Mouse (Mus musculus): ENCODE results near the gene Acot6. TPM values are rescaled to one million over a fixed set of nuclear protein-coding genes. Genes with fewer than 3 reads are reported as not detected.
A peak's percentile ranks its signal among the peaks of the same experiment; 100 is the strongest.

Acot6 gene
- polyA plus RNA-seq, 1 experiment from 2014 or later = 1.0 TPM

DNA sequence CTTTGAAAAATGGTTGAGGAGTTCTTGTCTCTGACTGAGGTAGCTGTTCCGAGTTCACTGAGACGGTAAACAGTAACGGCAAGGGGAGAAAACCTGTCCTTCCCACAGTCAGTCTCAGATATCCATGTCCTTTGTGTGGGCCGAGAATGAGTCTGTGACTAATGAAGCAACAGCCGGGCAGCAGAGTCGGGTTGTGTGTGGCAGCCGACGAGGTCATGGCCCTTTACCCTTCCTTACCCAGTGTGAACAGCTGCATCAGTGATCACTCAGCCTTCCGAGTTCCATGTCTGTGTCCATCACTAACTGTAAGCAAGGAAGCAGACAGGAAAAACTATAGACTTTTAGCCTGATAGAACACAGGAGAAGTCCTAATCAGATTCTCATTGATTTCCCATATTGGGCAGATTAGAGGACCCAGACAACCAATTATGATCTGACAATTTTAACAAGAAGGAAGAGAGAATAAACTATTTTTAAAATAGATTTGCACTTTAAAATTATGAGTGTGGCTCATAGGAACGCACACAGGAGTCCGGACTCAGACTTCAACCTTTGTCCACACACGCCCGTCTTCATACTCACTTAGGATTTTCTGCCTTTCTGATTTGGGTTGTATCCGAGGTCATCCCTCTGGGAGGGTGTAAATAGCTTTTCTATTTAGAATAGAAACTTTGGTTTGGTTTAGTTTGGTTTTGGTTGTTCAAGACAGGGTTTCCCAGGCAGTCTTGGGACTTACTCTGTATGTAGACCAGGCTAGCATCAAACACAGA, 42.0 kb downstream of the Acot6 start:
- no peak overlapping the region for H3K27ac ChIP-seq
- no peak overlapping the region for H3K9ac ChIP-seq
- ATAC-seq (ENCODE audit: low FRiP score) = no peak
- no peak overlapping the region for H3K4me2 ChIP-seq
- no peak overlapping the region for H3K4me3 ChIP-seq (replicated peaks)
- H3K9me3 ChIP-seq = no peaks in the 10 kb centered on the region
- peaks cover 14% of the 10 kb centered on the region for H3K4me1 ChIP-seq
- WGBS = 64% methylated on average over 14 of the region's 14 CpGs
- H3K36me3 ChIP-seq (replicated peaks) = peaks cover 4% of the 10 kb centered on the region
- no peaks in the 10 kb centered on the region for H3K27me3 ChIP-seq

DNA sequence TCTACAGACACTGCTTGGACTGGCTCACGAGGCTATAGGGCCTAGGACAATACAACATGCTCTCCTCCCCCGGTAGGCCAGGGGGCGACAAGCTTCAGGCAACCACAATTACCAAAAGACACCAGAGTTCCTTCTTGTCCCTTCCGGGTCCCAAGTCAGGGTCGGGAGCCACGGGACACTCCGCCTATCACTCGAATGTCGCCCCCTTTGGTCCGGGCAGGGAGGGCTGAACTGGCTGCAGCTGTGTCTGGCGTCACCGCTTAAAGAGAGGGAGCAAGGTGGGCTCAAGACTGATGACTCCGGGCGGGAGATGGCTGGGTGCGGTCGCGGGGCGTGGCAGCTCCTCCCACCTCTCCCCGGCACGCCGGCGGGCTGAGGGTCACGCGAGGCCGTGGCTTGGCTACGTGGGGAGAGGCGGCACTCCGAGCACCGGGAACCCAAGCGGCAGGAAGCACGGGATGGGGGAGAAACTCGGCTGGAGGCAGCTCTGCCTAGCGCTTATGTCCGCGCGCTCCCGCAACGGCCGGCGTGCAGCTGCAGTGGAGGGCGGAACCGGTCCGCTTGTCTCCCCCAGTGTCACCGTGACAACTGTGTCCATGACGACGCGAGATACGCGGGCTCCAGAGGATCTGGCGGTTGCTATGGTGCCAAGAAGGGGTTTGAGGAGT, 47.6 kb downstream of the Acot6 start, which contains the start of gene Pnma1:
Gene Pnma1, minus strand, starts transcription at position 536 of the 668 bp plus-strand sequence.
- peaks cover 19% of the 10 kb centered on the region for H3K36me3 ChIP-seq (replicated peaks)
- ATAC-seq (ENCODE audit: low FRiP score) = peak; percentile 96
- peaks cover 38% of the 10 kb centered on the region for H3K4me1 ChIP-seq
- 1% methylated on average over 50 of the region's 50 CpGs for WGBS
- peak within 1 kb of the TSS; percentile 59 for H3K4me3 ChIP-seq (replicated peaks)
- no peaks in the 10 kb centered on the region for H3K27me3 ChIP-seq
- H3K4me2 ChIP-seq = peak within 1 kb of the TSS; percentile 86
- H3K9me3 ChIP-seq = no peaks in the 10 kb centered on the region
- peak within 1 kb of the TSS; percentile 81 for H3K27ac ChIP-seq
- peak within 1 kb of the TSS; percentile 63 for H3K9ac ChIP-seq

DNA sequence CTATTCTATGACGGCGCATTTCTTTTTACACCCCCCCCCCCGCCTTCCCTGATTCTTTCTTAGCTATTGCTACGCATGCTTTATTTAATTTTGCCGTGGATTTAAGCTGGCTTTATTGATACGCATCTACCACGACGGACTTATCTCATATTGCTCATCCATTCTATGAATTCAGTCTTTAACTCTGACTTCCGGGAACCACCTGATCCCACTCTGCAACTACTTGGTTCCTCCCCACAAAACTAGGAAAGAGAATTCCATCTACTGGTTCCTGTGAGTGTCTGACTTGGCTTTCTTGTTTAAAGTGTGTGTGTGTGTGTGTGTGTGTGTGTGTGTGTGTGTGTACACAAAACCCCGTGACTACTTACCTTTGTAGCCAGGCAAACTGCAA, 48.2 kb downstream of the Acot6 start:
- H3K9me3 ChIP-seq = no peaks in the 10 kb centered on the region
- H3K27ac ChIP-seq = no peak overlapping the region
- H3K9ac ChIP-seq = peak overlapping the region; percentile 63
- H3K4me3 ChIP-seq (replicated peaks) = peak overlapping the region; percentile 59
- H3K27me3 ChIP-seq = no peaks in the 10 kb centered on the region
- peaks cover 24% of the 10 kb centered on the region for H3K36me3 ChIP-seq (replicated peaks)
- H3K4me2 ChIP-seq = peak overlapping the region; percentile 86
- no peak for ATAC-seq (ENCODE audit: low FRiP score)
- 8% methylated on average over 10 of the region's 10 CpGs for WGBS
- peaks cover 38% of the 10 kb centered on the region for H3K4me1 ChIP-seq

DNA sequence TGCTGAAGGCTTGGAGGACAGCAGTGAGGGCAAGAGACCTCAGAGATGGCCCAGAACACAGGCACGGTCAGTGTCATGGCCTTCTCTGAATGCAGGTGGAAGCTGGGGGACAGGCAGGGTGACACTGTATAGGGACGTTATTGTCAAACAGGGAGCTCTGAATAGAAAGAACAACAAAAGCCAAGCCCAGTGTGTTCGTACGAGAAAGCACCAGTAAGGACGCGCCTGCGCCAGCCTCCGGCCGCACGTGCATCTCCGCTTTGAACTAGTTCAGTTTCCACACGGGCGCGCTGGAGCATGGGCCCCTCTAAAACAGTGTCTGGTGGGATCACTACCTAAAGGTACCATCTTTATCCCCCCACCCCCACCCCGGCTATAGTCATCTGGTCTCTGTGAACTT, 49.5 kb downstream of the Acot6 start:
- H3K4me2 ChIP-seq = no peak overlapping the region
- WGBS = 55% methylated on average over 15 of the region's 15 CpGs
- no peaks in the 10 kb centered on the region for H3K27me3 ChIP-seq
- H3K9me3 ChIP-seq = no peaks in the 10 kb centered on the region
- H3K4me1 ChIP-seq = peaks cover 38% of the 10 kb centered on the region
- H3K9ac ChIP-seq = no peak overlapping the region
- ATAC-seq (ENCODE audit: low FRiP score) = no peak
- H3K4me3 ChIP-seq (replicated peaks) = no peak overlapping the region
- H3K36me3 ChIP-seq (replicated peaks) = peaks cover 33% of the 10 kb centered on the region
- peak overlapping the region; percentile 3; the same call in 1 of the 2 replicates for H3K27ac ChIP-seq

DNA sequence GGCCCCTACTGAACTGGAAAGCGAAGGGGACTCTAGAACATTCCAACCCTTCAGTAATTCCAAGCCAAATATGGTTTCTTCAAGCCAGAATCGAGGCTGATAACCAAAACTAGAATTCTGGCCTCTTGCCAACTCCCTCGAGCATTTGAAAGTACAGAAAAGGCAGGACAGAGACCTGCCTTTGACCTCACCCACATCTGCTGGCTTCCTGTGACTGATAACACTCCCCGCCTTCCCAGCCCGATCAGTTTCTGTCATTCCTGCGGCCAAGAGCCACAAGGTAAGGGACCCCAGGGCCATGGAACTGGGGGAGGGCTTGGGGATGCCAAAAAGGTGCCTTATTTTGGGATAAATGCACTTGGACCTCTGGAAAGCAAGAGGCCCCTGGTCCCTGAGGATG, 50.5 kb downstream of the Acot6 start:
- H3K36me3 ChIP-seq (replicated peaks) = peaks cover 41% of the 10 kb centered on the region

DNA sequence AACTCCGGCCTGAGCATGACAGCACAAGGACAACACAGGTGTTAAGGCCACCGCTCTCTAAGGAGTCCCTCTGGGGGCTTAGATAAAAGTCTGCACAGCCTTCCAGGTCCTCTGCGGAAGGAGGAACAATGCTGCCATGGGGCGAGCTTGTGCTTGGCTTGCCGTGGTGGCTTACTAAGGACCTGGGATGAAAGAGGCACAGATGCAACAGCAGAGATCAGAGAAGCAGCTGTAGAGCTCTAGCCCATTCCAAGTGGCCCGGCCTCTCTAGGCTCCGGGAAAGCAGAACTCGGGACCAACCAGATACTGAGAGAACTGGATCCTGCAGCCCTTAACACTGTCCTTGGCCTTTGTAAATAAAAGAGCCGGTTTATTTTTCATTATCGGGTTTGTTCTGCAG, 51.5 kb downstream of the Acot6 start:
- Histone ChIP-seq H3K27ac (0 out of 2 replicates have a peak overlapping the region, but pooled peaks have one; percentile 2), H3K36me3 (replicated peaks) (peaks cover 51% of the 10 kb centered on the region)
- 91% methylated on average over 10 of the region's 10 CpGs for WGBS

More for the DNA sequence above, 50.5 kb downstream of the Acot6 start:
- 85% methylated on average over 6 of the region's 6 CpGs for WGBS
- Histone ChIP-seq H3K27ac (no peak overlapping the region), H3K4me3 (replicated peaks) (no peak overlapping the region), H3K4me1 (peaks cover 38% of the 10 kb centered on the region), H3K4me2 (no peak overlapping the region), H3K27me3 (no peaks in the 10 kb centered on the region), H3K9ac (no peak overlapping the region), H3K9me3 (no peaks in the 10 kb centered on the region)
- no peak for ATAC-seq (ENCODE audit: low FRiP score)

DNA sequence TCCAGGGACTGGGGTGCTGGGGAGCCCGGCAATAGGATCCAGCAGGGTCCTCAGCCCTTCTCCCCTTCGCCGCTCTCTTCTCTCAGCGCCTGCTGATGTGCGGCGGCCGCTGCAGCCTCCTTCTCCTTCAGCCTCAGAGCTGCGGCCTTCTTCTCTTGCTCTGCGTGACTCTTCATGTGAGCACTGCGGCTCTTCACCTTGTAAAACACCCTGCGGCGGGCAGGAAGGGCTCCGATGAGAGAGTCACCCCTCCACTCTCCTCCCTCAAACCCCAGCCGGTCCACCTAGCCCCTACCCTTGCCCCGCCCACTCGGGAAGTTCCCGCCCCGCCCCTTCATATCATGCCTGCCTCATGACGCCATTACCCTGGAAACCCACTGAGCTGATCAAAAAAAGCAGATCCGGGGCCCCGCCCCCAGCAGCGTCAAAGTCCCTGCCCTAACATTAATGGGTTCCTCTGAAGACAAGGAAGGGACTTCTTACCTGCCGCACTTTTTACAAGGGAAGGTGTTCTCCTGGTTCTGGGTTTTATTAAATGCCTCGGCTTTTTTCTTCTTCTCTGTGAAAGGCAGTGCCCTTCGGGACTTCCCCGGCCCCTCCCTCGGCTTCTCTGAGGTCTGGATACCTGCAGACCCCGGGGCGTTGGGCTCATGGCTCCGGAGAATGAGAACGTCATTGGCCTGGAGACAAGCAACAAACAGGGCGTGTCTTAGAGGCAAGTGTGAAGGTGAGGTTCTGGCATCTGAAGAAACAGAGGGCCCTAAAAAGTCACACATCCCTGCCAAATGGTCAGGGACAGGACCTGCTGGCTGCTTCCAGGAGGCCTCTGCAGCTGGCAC, 52.1 kb downstream of the Acot6 start:
- no peak overlapping the region for H3K4me3 ChIP-seq (replicated peaks)
- H3K4me1 ChIP-seq = peaks cover 27% of the 10 kb centered on the region
- WGBS = 73% methylated on average over 32 of the region's 32 CpGs
- no peaks in the 10 kb centered on the region for H3K27me3 ChIP-seq
- H3K9ac ChIP-seq = no peak overlapping the region
- no peak overlapping the region for H3K27ac ChIP-seq
- H3K9me3 ChIP-seq = no peaks in the 10 kb centered on the region
- H3K36me3 ChIP-seq (replicated peaks) = peaks cover 57% of the 10 kb centered on the region
- no peak overlapping the region for H3K4me2 ChIP-seq
- no peak for ATAC-seq (ENCODE audit: low FRiP score)

More for the DNA sequence above, 51.5 kb downstream of the Acot6 start:
- Histone ChIP-seq H3K4me2 (no peak overlapping the region), H3K9ac (no peak overlapping the region), H3K27me3 (no peaks in the 10 kb centered on the region), H3K9me3 (no peaks in the 10 kb centered on the region), H3K4me1 (peaks cover 33% of the 10 kb centered on the region), H3K4me3 (replicated peaks) (no peak overlapping the region)
- no peak for ATAC-seq (ENCODE audit: low FRiP score)

DNA sequence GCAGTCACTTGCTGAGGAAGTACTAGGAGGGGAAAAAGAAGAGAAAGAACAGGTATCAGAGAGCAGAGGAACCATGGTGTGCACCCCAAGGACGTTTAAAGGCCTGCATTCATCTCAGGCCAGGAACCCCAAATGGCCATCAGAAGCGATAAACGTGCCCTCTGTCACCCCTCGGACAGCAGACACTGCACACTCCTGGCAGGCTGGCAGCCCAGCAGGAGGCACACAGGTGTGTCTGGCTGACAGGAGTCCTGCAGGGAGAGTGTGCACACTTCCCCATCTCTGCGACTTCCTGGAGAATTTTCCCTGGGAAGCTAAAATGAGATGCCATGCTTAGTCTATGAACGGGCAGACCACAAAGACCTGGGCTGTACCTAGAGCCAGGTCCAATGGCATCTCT, 53.0 kb downstream of the Acot6 start:
- Histone ChIP-seq H3K4me3 (replicated peaks) (no peak overlapping the region), H3K27me3 (no peaks in the 10 kb centered on the region), H3K4me1 (peaks cover 20% of the 10 kb centered on the region), H3K9me3 (no peaks in the 10 kb centered on the region), H3K9ac (no peak overlapping the region), H3K4me2 (no peak overlapping the region), H3K36me3 (replicated peaks) (peaks cover 66% of the 10 kb centered on the region), H3K27ac (no peak overlapping the region)
- no peak for ATAC-seq (ENCODE audit: low FRiP score)
- 83% methylated on average over 6 of the region's 6 CpGs for WGBS

DNA sequence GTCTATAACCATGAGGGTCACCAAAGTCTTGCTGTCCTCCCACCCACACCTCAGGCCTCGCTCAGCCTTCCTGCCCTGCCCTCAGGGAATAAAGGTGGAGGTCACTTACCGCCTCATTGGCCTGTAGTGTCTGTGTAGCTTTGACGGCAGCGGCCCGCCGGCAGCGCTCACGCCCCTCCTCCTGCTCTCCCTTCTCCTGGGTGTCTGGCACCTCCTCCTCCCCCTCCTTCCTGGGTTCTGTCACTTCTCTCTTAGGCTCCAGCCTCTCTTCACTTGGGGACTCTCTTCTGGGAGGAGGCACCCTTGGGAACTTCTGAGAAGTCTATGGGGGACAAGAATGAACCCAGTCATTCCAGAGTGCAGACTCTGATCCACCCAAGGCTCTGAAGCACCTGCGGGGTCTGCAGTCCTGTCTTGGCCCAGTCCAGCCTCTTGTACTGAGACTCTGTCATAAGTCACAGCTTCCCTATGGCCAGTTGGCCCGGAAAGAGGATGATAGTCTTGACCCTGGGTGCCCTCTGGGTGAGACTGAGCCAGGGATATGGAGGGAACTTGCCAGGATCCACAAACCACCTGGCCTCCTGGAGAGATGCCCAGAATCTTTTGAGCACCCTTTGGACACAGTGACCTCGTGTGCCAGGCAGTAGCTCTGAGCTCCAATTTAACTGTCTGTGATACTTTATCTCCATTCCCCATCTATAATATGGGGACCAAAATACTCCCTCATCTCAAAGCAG, 54.5 kb downstream of the Acot6 start:
- no peak overlapping the region for H3K4me2 ChIP-seq
- 83% methylated on average over 11 of the region's 11 CpGs for WGBS
- H3K27ac ChIP-seq = no peak overlapping the region
- H3K27me3 ChIP-seq = no peaks in the 10 kb centered on the region
- H3K9ac ChIP-seq = no peak overlapping the region
- no peak overlapping the region for H3K4me3 ChIP-seq (replicated peaks)
- ATAC-seq (ENCODE audit: low FRiP score) = no peak
- H3K4me1 ChIP-seq = peaks cover 8% of the 10 kb centered on the region
- no peaks in the 10 kb centered on the region for H3K9me3 ChIP-seq
- H3K36me3 ChIP-seq (replicated peaks) = peaks cover 81% of the 10 kb centered on the region

DNA sequence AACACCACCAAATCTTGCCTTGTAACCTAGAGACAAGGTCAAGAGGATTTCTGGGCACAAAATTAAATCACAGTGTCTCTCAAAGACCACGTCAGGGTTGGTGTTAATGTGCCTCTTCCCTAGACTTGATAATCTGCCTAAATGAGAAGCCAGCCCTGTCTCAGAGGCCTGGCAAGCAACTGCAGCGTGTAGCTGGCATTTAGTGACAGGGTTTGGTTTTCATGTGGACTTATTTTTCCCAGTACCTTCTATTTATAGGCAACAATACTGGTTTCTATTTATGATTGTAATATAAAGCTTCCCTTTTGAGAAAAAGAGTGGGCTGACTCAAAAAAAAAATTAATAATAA, 55.0 kb downstream of the Acot6 start:
- Histone ChIP-seq H3K4me3 (replicated peaks) (no peak overlapping the region), H3K9ac (no peak overlapping the region), H3K27ac (no peak overlapping the region), H3K4me1 (0 out of 2 replicates have a peak, but pooled peaks cover 4% of the 10 kb centered on the region), H3K27me3 (no peaks in the 10 kb centered on the region), H3K36me3 (replicated peaks) (peaks cover 87% of the 10 kb centered on the region), H3K4me2 (no peak overlapping the region), H3K9me3 (no peaks in the 10 kb centered on the region)
- no peak for ATAC-seq (ENCODE audit: low FRiP score)
- 83% methylated on average over 2 of the region's 2 CpGs for WGBS

DNA sequence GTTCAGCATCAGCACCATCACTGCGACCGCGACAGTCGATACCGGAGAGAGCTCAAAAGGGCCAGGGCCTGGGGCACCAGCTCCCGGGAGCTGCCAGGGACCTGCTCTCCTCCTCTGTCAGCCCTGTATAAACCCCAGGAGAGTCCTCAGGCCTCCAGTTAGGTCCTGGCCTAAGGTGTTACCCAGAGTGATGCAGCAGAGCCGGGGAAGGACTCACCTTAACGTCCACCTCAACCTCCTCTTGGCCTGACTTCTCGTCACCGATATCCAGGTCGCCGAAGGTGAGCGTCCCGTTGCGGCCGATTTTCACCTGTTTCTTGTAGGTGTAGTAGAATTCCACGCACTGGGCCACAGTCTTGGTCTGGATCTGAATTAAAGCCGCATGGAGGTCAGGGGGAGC, 55.8 kb downstream of the Acot6 start:
- H3K9ac ChIP-seq = no peak overlapping the region
- H3K4me1 ChIP-seq = 0 out of 2 replicates have a peak, but pooled peaks cover 4% of the 10 kb centered on the region
- no peaks in the 10 kb centered on the region for H3K27me3 ChIP-seq
- WGBS = 94% methylated on average over 18 of the region's 18 CpGs
- H3K4me2 ChIP-seq = no peak overlapping the region
- H3K36me3 ChIP-seq (replicated peaks) = peaks cover 89% of the 10 kb centered on the region
- H3K27ac ChIP-seq = no peak overlapping the region
- H3K9me3 ChIP-seq = no peaks in the 10 kb centered on the region
- no peak for ATAC-seq (ENCODE audit: low FRiP score)
- no peak overlapping the region for H3K4me3 ChIP-seq (replicated peaks)

Measured in forebrain, embryonic 12.5 days (tissue).